Mouse (Mus musculus) thymus, adult 2 months (tissue): ENCODE measurements around the gene Dnaaf1. TPM values are rescaled to one million over a fixed set of nuclear protein-coding genes. Genes with fewer than 3 reads are reported as not detected.

ENCODE experiments used
- DNase-seq: peaks from one replicate; pipeline ENCODE4 v3.0.0; 2021
- H3K27ac ChIP-seq: fragments of 200-500 bp; 2 replicates; pipeline ENCODE4 v1.5.1; 2012; ENCODE audit warnings: low read length, control low read depth; ENCODE audit not compliant: control insufficient read depth, insufficient read depth
- H3K27me3 ChIP-seq: fragments of 200-500 bp; 2 replicates; pipeline ENCODE4 v1.6.1; 2012; ENCODE audit warnings: mild to moderate bottlenecking, low read length, moderate library complexity, mixed read lengths; ENCODE audit not compliant: control insufficient read depth, insufficient read depth
- H3K36me3 ChIP-seq: fragments of 200-500 bp; 2 replicates; pipeline ENCODE4 v1.6.1; 2012; ENCODE audit warnings: mild to moderate bottlenecking, low read length, moderate library complexity; ENCODE audit not compliant: control insufficient read depth, insufficient read depth
- H3K4me1 ChIP-seq: fragments of 200-500 bp; replicated peaks from 2 replicates; pipeline ENCODE4 v1.6.1; 2012; ENCODE audit warnings: low read length; ENCODE audit not compliant: control insufficient read depth, insufficient read depth
- H3K4me3 ChIP-seq: fragments of 200-500 bp; 2 replicates; pipeline ENCODE4 v1.5.1; 2012; ENCODE audit warnings: mild to moderate bottlenecking, low read length, control low read depth, moderate library complexity; ENCODE audit not compliant: control insufficient read depth, insufficient read depth
- CTCF ChIP-seq: fragments of 200-500 bp; IDR thresholded peaks from 2 replicates; pipeline ENCODE4 v1.5.1; 2012; ENCODE audit warnings: mild to moderate bottlenecking, control low read depth, low read length, moderate library complexity, borderline replicate concordance; ENCODE audit not compliant: control insufficient read depth, poor library complexity, insufficient read depth; ENCODE audit errors: extremely low read depth
- POLR2A ChIP-seq: fragments of 200-500 bp; IDR thresholded peaks from 2 replicates; pipeline ENCODE4 v1.6.1; 2012; ENCODE audit warnings: mild to moderate bottlenecking, low read length, control low read depth, moderate library complexity; ENCODE audit not compliant: control insufficient read depth, poor library complexity, insufficient read depth; ENCODE audit errors: extremely low read depth
- WGBS: fragments of 180-500 bp; shearing (Covaris S2); methylation state at CpG from one replicate; pipeline ENCODE4 v1.1.7; 2018; 5-methylcytosine and 5-hydroxymethylcytosine counted together
- polyA plus RNA-seq: library from polyadenylated mRNA; depleted of rRNA; stranded (reverse); fragments of >200 nt; gene quantifications from 2 replicates; pipeline ENCODE4 v1.2.3, GENCODE M21; 2012

The Dnaaf1 gene
- polyA plus RNA-seq, 1 experiment: 0.90 TPM

GRCm38 (mm10) chr8:119588321-119588720, 13.3 kb downstream of the Dnaaf1 start:
- TF ChIP-seq POLR2A (no peak), CTCF (no peak)
- Histone ChIP-seq H3K27ac (no peak overlapping the region), H3K4me1 (peaks cover 10% of the 10 kb centered on the region), H3K36me3 (no peaks in the 10 kb centered on the region), H3K27me3 (no peaks in the 10 kb centered on the region), H3K4me3 (no peak overlapping the region)
- DNase-seq: no peak
- 85% methylated on average over 4 of the region's 4 CpGs for WGBS

GRCm38 (mm10) chr8:119588844-119589243, 13.8 kb downstream of the Dnaaf1 start:
- Histone ChIP-seq H3K27ac (no peak overlapping the region), H3K4me3 (no peak overlapping the region), H3K27me3 (no peaks in the 10 kb centered on the region), H3K36me3 (no peaks in the 10 kb centered on the region), H3K4me1 (peaks cover 10% of the 10 kb centered on the region)
- 90% methylated on average over 10 of the region's 10 CpGs for WGBS
- TF ChIP-seq CTCF (no peak), POLR2A (no peak)
- DNase-seq: no peak

GRCm38 (mm10) chr8:119590348-119590747, 15.3 kb downstream of the Dnaaf1 start:
- DNase-seq: no peak
- TF ChIP-seq POLR2A: no peak
- TF ChIP-seq CTCF: no peak
- Histone ChIP-seq H3K4me1 (peaks cover 10% of the 10 kb centered on the region), H3K4me3 (no peak overlapping the region), H3K36me3 (no peaks in the 10 kb centered on the region), H3K27me3 (no peaks in the 10 kb centered on the region), H3K27ac (no peak overlapping the region)
- 90% methylated on average over 14 of the region's 14 CpGs for WGBS

GRCm38 (mm10) chr8:119591456-119591855, 16.4 kb downstream of the Dnaaf1 start:
- 96% methylated on average over 7 of the region's 7 CpGs for WGBS
- peaks cover 16% of the 10 kb centered on the region for H3K4me1 ChIP-seq

GRCm38 (mm10) chr8:119603771-119604170, 28.7 kb downstream of the Dnaaf1 start:
- H3K4me1 ChIP-seq: peaks cover 13% of the 10 kb centered on the region
- WGBS: 84% methylated on average over 4 of the region's 4 CpGs
- TF ChIP-seq POLR2A (no peak), CTCF (no peak)
- H3K4me3 ChIP-seq: peak overlapping the region; percentile 64; the same call in 1 of the 2 replicates
- DNase-seq: no peak
- H3K27me3 ChIP-seq: no peaks in the 10 kb centered on the region
- H3K36me3 ChIP-seq: peaks cover 26% of the 10 kb centered on the region
- H3K27ac ChIP-seq: no peak overlapping the region

More at GRCm38 (mm10) chr8:119591456-119591855, 16.4 kb downstream of the Dnaaf1 start:
- Histone ChIP-seq H3K4me3 (no peak overlapping the region), H3K27ac (no peak overlapping the region), H3K36me3 (no peaks in the 10 kb centered on the region), H3K27me3 (no peaks in the 10 kb centered on the region)
- DNase-seq: no peak
- TF ChIP-seq POLR2A: no peak
- no peak for TF ChIP-seq CTCF

- H3K4me1 ChIP-seq: peaks cover 13% of the 10 kb centered on the region
- H3K36me3 ChIP-seq: peaks cover 20% of the 10 kb centered on the region
- 24% methylated on average over 12 of the region's 12 CpGs for WGBS
- H3K4me3 ChIP-seq: peak overlapping the region; percentile 64
- no peaks in the 10 kb centered on the region for H3K27me3 ChIP-seq
- DNase-seq: no peak
- H3K27ac ChIP-seq: no peak overlapping the region
- TF ChIP-seq POLR2A (no peak), CTCF (no peak)
Observed at GRCm38 (mm10) chr8:119604398-119604803, 29.4 kb downstream of the Dnaaf1 start.

GRCm38 (mm10) chr8:119604996-119605395, 30.0 kb downstream of the Dnaaf1 start, which contains the start of gene Taf1c:
Taf1c (minus strand) TSS chr8:119605222.
- Histone ChIP-seq H3K36me3 (peaks cover 19% of the 10 kb centered on the region), H3K4me3 (peak within 1 kb of the TSS; percentile 64), H3K4me1 (peaks cover 13% of the 10 kb centered on the region), H3K27me3 (no peaks in the 10 kb centered on the region), H3K27ac (no peak within 1 kb of the TSS)
- WGBS: under 1% methylated on average over 23 of the region's 23 CpGs
- DNase-seq: peak; percentile 93
- TF ChIP-seq CTCF (peak; percentile 85), POLR2A (peak; percentile 67)

- no peak for TF ChIP-seq POLR2A
- no peak for TF ChIP-seq CTCF
- 88% methylated on average over 2 of the region's 2 CpGs for WGBS
Observed at GRCm38 (mm10) chr8:119606224-119606623, 31.2 kb downstream of the Dnaaf1 start.

More at GRCm38 (mm10) chr8:119606224-119606623, 31.2 kb downstream of the Dnaaf1 start:
- Histone ChIP-seq H3K36me3 (peaks cover 6% of the 10 kb centered on the region), H3K4me3 (no peak overlapping the region), H3K27ac (no peak overlapping the region), H3K4me1 (peaks cover 13% of the 10 kb centered on the region), H3K27me3 (no peaks in the 10 kb centered on the region)
- peak; percentile 19 for DNase-seq
